Mouse (Mus musculus): ENCODE results near the gene Gpr153.
A peak's percentile ranks its signal among the peaks of the same experiment; 100 is the strongest.

Gpr153 gene

DNA sequence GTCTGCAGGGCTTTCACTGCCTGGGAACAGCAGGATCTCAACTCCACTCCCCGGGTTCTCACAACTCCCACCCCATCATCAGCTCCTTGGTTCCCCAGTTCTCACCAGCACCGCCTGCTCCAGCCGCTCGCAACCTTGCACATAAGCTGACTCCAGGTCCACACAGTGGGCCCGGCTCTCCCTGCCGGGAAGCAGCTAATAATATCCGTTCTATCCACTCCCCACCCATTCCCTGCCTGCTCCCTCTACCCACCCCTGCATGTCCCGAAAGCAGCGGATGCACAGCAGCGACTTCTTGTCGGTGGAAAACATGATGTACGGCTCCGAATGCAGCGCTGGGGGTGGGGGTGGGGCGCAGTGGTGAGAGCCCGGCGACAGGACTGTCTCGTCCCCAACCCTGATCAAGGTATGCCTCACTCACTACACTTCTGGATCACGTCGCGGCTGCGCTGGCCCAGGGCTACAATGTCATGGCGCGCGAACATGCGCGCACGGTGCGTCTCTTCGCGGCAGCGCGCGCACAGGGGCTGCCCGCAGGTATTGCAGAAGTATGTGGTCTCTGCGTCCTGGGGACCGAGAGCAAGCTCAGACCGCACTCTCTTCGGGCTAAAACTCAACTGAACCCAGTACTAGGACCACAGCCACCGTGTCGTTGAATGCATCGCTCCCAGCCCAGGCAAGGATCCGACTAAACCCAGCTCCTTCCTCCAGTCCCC lies 41.6 kb downstream of the Gpr153 start:
- DNase-seq (ENCODE audit: low spot score in 2 of 2): no peak

DNA sequence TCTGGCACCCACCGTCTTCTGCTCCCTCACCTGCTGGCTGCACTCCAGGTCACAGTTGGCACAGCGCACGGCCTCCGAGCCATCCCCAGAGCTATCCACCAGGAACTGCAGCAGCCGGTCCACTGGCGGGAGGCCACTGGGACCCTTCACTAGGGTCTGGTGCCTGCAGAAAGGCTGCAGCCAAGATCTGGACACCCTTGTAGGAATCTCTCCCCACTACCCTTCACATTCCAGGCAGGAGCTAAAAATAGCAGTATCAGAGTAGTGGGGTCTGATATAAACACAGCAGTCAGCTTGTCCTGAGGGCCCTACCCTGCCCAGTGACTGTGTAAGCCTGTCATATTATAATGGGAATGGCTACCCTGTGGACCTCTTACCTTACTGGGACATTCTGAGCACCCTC lies 43.6 kb downstream of the Gpr153 start:
- no peak for DNase-seq (ENCODE audit: low spot score in 2 of 2)

DNA sequence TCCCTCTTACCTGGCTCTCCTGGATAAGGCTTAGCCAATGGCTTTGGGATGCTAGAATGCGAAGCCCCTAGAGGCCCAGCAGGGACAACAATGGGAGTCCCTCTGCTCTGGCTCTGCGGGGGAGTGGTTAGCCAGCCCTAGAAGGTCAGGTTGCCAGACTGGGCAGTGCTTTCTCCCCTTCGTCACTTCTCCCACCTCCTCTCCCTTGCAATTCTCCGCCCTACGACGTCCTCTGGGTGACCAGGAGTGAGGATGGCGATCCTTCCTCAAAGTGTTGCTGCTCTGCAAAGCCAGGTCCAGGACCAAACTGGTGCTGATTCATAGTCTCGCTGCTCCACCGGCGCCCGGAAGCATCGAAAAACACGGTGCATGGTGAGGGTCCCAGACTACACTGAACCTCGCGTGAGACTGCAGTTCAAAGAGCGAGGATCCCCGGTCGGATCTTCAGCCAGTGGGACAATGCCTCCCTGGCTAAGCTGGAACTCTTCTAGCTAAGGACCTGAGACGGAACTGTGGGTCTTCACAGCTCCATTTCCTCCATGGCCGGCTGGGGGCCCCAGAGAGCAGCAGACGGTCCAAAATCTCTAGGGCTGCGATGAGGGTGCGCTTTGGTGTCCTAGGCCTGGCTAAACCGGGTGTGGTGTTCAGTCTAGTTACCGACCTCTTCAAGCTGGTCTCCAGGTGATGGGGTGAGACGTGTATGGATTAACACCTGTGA lies 44.6 kb downstream of the Gpr153 start, which contains the start of gene Rnf207:
Rnf207 (minus strand) TSS at position 477 of the 718 bp plus-strand sequence.
- peak in 1 of 2 experiments; percentile 74 for DNase-seq (ENCODE audit: low spot score in 2 of 2)

DNA sequence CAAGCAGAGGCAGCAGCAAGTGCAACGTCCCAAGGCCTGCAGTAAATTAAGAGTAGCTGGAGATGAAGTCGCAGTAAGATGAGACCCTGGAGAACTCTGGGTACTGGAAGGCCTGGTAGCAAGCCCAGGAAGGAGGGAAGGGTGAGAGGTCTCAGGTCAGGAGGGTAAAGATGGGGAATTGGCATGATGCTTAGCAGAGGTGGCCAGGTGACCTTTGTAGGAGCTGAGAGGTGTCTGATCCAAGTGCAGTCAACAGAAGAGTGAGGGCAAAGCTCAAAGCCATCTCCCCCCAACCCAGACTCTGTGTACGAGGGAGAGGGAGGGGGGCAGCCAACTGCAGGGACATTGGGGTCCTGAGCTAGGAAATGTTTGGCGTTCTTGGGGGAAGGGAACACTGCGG lies 47.4 kb downstream of the Gpr153 start:
- no peak for DNase-seq (ENCODE audit: low spot score in 2 of 2)

DNA sequence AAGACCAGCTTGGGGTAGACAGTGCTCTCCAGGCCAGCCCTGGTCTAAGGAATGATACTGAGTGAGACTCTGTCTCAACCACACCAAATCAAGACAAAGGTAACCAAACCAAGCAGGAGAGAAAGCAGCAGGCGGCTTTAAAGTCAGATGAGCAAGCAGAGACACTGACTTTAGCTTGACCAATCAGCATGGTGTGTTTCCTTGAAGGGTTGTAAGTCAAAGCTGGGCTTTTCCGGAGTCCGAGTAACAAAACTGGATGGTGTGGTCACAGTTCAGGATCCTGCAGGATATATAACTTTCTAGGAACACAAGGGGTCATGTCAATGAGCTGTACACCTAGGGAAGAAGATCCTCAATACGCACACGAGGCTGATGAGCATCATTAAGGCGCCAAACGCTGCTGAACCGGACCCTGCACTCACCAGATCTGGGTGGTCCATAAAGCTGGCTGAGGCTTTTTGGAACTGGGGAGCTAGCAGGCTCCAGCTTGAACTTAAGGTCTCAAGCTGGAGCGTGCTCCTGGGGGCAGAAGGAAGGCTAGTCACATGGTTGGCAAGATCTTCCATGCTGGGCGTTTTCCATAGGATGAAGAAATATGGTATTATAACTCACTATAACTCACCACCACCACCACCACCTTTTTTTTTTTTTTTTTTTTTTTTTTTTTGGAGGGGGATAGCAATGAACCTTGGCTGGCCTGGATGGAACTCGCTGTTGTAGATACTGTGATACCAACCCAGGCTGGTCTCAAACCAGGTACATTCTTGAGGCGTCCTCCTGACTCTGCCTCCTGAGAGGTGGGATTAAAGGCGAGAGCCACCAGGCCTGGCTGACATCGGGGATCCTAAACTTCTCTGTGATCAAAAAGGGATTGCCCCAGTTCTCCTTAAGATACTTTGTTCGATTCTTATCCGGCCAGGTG lies 50.9 kb downstream of the Gpr153 start:
- no peak for DNase-seq (ENCODE audit: low spot score in 2 of 2)

DNA sequence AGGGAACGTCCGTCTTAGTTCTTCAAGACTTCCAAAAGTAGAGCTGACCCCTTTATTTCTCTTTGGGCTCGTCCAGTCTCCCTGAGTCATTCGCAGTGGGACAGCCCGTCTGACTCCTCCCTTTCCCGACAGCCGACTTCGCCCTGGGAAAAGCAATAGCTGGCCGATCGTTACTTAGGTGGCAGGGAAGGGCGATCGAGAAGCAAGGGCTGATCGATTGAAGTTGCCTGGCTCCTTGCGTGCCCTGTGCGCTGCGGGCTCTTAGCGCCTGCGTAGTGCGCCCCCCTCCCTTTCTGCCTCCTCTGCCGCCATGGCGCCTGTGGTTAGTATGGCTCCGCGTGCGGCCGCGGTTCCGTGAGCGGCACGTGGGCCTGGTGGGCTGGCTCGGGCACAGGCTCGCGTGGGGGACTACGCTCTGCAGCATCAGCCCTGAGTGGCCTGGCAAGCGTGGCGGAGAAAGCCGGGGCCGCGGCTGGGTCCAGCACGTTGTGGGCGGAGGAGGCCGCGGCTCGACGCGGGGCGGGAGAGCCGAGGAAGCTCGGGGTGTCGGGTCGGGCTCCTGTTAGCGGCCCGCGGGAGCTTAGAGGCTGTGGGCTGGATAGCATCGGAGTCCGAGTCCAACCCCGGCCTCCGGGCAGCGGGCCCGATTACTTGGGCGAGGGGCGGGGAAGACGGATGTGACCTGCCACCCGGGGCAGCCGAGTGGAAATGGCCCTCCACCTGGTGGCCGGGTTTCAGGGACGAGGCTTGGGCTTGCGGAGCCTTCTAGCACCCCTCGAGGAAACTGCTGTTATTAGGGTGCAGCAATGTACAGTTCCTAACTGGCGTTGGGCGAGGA lies 51.8 kb downstream of the Gpr153 start, which contains the start of gene Rpl22:
Rpl22 (plus strand) TSS at position 169 of the 838 bp plus-strand sequence.
- peak; percentile 77 to 91 for DNase-seq (ENCODE audit: low spot score in 2 of 2)

DNA sequence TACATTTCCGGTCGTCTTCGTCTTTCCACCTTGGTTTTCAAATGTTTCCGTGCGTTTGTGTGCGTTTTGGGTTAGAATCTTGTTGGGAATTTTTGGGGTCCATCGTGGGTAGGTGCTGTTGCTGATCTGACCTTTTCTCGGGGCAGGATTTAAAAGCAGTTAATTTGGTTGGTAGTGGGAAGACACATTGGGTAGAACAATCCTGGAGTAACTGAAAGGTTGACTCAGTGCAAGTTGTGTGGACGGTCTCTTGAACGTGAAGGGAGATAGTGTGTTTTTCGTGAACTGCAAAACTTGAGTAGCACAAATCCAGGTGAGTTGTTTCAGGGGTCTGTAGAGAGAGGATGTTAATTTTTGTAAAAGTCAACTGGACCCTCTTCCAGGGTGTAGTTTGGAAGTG lies 52.5 kb downstream of the Gpr153 start:
- no peak for DNase-seq (ENCODE audit: low spot score in 2 of 2)

DNA sequence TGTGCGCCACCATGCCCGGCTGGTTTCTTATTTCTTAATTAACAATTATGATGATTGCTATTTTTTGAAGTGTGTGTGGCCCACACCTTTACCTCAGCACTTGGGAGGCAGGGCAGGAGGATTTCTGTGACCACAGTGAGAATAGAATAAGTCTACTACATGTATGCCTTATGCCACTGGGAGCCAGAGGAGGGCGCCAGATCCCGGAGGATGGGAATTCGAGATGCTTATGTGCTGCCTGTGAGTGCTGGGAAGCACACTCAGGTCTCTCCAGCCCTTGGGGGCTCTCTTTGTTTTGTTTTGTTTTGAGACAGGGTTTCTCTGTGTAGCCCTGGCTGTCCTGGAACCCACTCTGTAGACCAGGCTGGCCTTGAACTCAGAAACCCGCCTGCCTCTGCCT lies 54.7 kb downstream of the Gpr153 start:
- peak in 1 of 2 experiments; percentile 78 for DNase-seq (ENCODE audit: low spot score in 2 of 2)

DNA sequence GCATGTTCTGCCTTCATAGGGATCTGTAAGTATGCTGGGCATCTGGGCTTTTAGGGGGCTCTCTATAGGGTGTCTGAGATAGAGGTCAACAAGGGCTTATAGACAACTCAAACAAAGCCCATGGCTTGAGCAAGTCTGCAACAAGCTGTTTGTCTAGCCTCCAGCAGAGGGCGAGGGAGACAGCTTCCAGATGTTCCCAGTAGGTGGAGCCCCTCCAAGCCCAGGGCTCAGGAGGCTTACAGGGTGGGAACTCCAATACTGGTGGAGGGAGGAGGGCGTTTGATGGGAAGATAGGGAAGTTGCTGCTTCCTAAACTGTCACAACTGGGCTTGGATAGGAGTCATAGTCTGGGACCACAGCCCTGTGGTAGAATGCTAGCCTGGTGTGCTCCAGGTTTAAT lies 58.9 kb downstream of the Gpr153 start:
- DNase-seq (ENCODE audit: low spot score in 2 of 2): peak; percentile 23 to 66

DNA sequence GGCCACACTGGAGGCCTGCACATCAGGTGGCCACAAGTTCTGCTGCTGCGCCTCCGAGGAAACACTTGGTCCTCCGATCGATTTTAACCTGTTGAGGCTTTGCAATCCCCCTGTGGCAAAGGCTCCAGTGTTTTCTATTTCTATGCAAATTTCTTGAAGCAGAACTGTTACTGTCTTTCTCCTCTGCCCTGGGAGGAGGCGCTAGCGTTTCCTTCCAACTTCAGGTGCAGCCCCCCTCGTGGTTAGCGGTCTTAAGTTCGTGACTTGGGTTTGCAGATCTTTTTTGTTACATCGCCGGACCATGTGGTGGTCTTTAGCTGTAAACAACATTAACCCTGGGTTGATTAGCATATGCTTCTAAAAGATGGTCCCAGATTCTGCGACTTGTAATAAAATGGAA lies 59.6 kb downstream of the Gpr153 start:
- no peak for DNase-seq (ENCODE audit: low spot score in 2 of 2)
